Mouse (Mus musculus): Measurements from ENCODE around the gene Fam120b. TPM values are rescaled to one million over a fixed set of nuclear protein-coding genes. Genes with fewer than 3 reads are reported as not detected.

Fam120b gene
- total and polyA plus RNA-seq, 3 experiments = 17.2 to 19.5 (median 18.1) TPM

DNA sequence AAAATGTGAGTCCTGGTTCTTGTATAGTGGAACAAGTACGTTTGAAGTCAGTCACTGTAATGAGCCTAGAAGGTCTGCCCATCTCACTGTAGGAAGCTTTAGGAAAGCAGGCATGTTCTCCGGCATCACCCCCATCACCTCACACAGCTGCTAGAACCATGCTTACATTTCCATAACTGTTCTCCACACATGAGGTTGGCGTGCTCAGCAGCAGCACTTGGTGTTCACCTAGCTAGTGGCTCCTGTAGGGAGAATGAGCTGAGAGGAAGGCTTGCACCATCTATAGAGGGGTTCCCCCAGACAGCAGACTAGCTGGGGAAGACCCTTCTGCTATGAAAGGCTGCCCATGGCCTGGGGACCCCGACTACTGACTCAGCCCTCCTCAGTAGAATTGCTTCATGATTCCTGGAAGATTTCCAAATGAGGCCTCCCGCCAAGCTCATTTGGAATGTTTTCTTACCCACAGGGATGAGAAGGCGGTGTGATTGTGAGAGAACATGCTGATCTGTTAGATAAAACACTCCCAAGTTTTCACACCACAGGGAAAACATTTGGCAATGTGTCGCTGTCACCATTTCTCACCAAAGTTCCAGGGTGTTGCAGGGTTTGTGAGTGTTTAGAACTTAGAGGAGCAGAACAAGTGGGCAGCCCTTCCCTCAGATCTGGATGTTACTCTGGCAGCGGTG is 27.2 kb downstream of the Fam120b start:
- dilution Hi-C loops (cut with MboI; ENCODE audit: extremely low pct_ligation_motif_present, extremely low pct_unique_long_range_greater_than_20kb, low sequenced_read_pairs) (no loop called here), in situ Hi-C loops (cut with MboI; ENCODE audit: low pct_ligation_motif_present, low pct_unique_long_range_greater_than_20kb, low sequenced_read_pairs) (no loop called here)
- Histone ChIP-seq H3K4me1 (ENCODE audit: control insufficient read depth in 1 of 2, insufficient read depth in 2 of 2) (no peaks in the 10 kb centered on the region), H3K4me3 (replicated peaks in 1 of 3; ENCODE audit: low read depth in 2 of 3, low read length in 2 of 3, poor library complexity in 1 of 3) (no peak overlapping the region), H3K4me2 (ENCODE audit: insufficient read depth, low read depth, poor library complexity, severe bottlenecking) (no peak overlapping the region), H3K36me3 (replicated peaks in 1 of 2; ENCODE audit: control insufficient read depth in 1 of 2, insufficient read depth in 1 of 2, low read length in 1 of 2) (peaks cover 76 to 95% of the 10 kb centered on the region in 2 experiments), H3K79me2 (replicated peaks; ENCODE audit: control insufficient read depth, extremely low read depth, insufficient read depth, poor library complexity, severe bottlenecking) (no peaks in the 10 kb centered on the region), H3K27ac (ENCODE audit: insufficient read depth, low read depth) (no peak overlapping the region), H3K27me3 (replicated peaks) (no peaks in the 10 kb centered on the region), H3K9me3 (replicated peaks; ENCODE audit: low read length) (peaks cover 4% of the 10 kb centered on the region), H3K9ac (ENCODE audit: insufficient read depth, low read depth) (no peak overlapping the region)
- DNase-seq (ENCODE audit: extremely low read depth) = no peak
- TF ChIP-seq MAZ (IDR thresholded peaks at IDR 0.05; ENCODE audit: low read depth, low read length) (no peak), JUND (conservative IDR thresholded peaks at IDR 0.05; ENCODE audit: low read depth, low read length) (no peak), NELFE (IDR thresholded peaks at IDR 0.05; ENCODE audit: low read depth, low read length) (no peak), NRF1 (IDR thresholded peaks at IDR 0.05; ENCODE audit: low read depth, low read length) (no peak), PAX5 (IDR thresholded peaks at IDR 0.05; ENCODE audit: low read length) (no peak), CHD1 (IDR thresholded peaks at IDR 0.05; ENCODE audit: low read depth, low read length) (no peak), ETS1 (conservative IDR thresholded peaks at IDR 0.05; ENCODE audit: low read depth, low read length) (no peak), RCOR1 (conservative IDR thresholded peaks at IDR 0.05; ENCODE audit: low read depth, low read length) (no peak), MEF2A (IDR thresholded peaks at IDR 0.05; ENCODE audit: borderline replicate concordance, low read depth, low read length) (no peak), ELF1 (IDR thresholded peaks at IDR 0.05; ENCODE audit: low read depth, low read length) (no peak), BHLHE40 (IDR thresholded peaks at IDR 0.05; ENCODE audit: low read depth, low read length) (no peak), USF1 (IDR thresholded peaks at IDR 0.05; ENCODE audit: low read depth, low read length) (no peak), RAD21 (IDR thresholded peaks at IDR 0.05; ENCODE audit: low read depth, low read length) (no peak), MAX (IDR thresholded peaks at IDR 0.05; ENCODE audit: low read length) (no peak), POLR2A (IDR thresholded peaks at IDR 0.05; ENCODE audit: low read depth, low read length) (no peak), IRF4 (IDR thresholded peaks at IDR 0.05; ENCODE audit: low read depth, low read length) (no peak), CHD2 (IDR thresholded peaks at IDR 0.05; ENCODE audit: low read length) (no peak), EP300 (IDR thresholded peaks at IDR 0.05; ENCODE audit: low read length) (no peak)

- Histone ChIP-seq H3K4me1 (ENCODE audit: control insufficient read depth in 1 of 2, insufficient read depth in 2 of 2) (peaks cover 15 to 26% of the 10 kb centered on the region in 2 experiments), H3K9me3 (replicated peaks; ENCODE audit: low read length) (peaks cover 4% of the 10 kb centered on the region), H3K36me3 (replicated peaks in 1 of 2; ENCODE audit: control insufficient read depth in 1 of 2, insufficient read depth in 1 of 2, low read length in 1 of 2) (peaks cover 63 to 91% of the 10 kb centered on the region in 2 experiments), H3K27me3 (replicated peaks) (no peaks in the 10 kb centered on the region), H3K27ac (ENCODE audit: insufficient read depth, low read depth) (no peak overlapping the region), H3K4me2 (ENCODE audit: insufficient read depth, low read depth, poor library complexity, severe bottlenecking) (no peak overlapping the region), H3K9ac (ENCODE audit: insufficient read depth, low read depth) (no peak overlapping the region), H3K4me3 (replicated peaks in 1 of 3; ENCODE audit: low read depth in 2 of 3, low read length in 2 of 3, poor library complexity in 1 of 3) (no peak overlapping the region), H3K79me2 (replicated peaks; ENCODE audit: control insufficient read depth, extremely low read depth, insufficient read depth, poor library complexity, severe bottlenecking) (no peaks in the 10 kb centered on the region)
- in situ Hi-C loops (cut with MboI; ENCODE audit: low pct_ligation_motif_present, low pct_unique_long_range_greater_than_20kb, low sequenced_read_pairs) = no loop called here
- DNase-seq (ENCODE audit: extremely low read depth) = no peak
- no peak for TF ChIP-seq MXI1 (IDR thresholded peaks at IDR 0.05; ENCODE audit: low read depth, low read length)
- no peak for TF ChIP-seq KAT2A (IDR thresholded peaks at IDR 0.05; ENCODE audit: insufficient replicate concordance, low read length)
- TF ChIP-seq ETS1 (conservative IDR thresholded peaks at IDR 0.05; ENCODE audit: low read depth, low read length) = no peak
- TF ChIP-seq POLR2AphosphoS2 (IDR thresholded peaks at IDR 0.05; ENCODE audit: low read depth, low read length) = no peak
- no peak for TF ChIP-seq RCOR1 (conservative IDR thresholded peaks at IDR 0.05; ENCODE audit: low read depth, low read length)
- TF ChIP-seq GABPA (IDR thresholded peaks at IDR 0.05; ENCODE audit: insufficient replicate concordance, low read depth, low read length) = no peak
- TF ChIP-seq HCFC1 (IDR thresholded peaks at IDR 0.05; ENCODE audit: low read depth, low read length) = no peak
- no peak for TF ChIP-seq USF2 (conservative IDR thresholded peaks at IDR 0.05; ENCODE audit: low read depth, low read length)
- TF ChIP-seq MAFK (IDR thresholded peaks at IDR 0.05; ENCODE audit: insufficient replicate concordance, low read length) = no peak
- TF ChIP-seq USF1 (IDR thresholded peaks at IDR 0.05; ENCODE audit: low read depth, low read length) = no peak
- no peak for TF ChIP-seq NELFE (IDR thresholded peaks at IDR 0.05; ENCODE audit: low read depth, low read length)
- no peak for TF ChIP-seq RAD21 (IDR thresholded peaks at IDR 0.05; ENCODE audit: low read depth, low read length)
- no peak for TF ChIP-seq TBP (conservative IDR thresholded peaks at IDR 0.05; ENCODE audit: low read depth, low read length)
- TF ChIP-seq TCF12 (IDR thresholded peaks at IDR 0.05; ENCODE audit: low read depth, low read length) = no peak
- dilution Hi-C loops (cut with MboI; ENCODE audit: extremely low pct_ligation_motif_present, extremely low pct_unique_long_range_greater_than_20kb, low sequenced_read_pairs) = no loop called here
Observed at GRCm38 (mm10) chr17:15425931-15426330, 29.9 kb downstream of the Fam120b start.
